Mouse (Mus musculus): ENCODE data around the gene Gapvd1.
"Not testable (repeated sequence)": the region's sequence is repeated elsewhere in the genome, so short reads cannot be mapped to it uniquely, and the experiment has no call there.

Gene Gapvd1

GRCm38 (mm10) chr2:34754551-34755358, at the start of gene Gapvd1:
Gene Gapvd1, minus strand, starts transcription at chr2:34755232.
- peak; percentile 52 for DNase-seq (ENCODE audit: low spot score)

- DNase-seq (ENCODE audit: low spot score) = no peak
Observed at GRCm38 (mm10) chr2:34804815-34805214, 49.8 kb upstream of the Gapvd1 start.

- no peak for DNase-seq (ENCODE audit: low spot score)
Observed at GRCm38 (mm10) chr2:34804172-34804571, 49.1 kb upstream of the Gapvd1 start.

GRCm38 (mm10) chr2:34803746-34804145, 48.7 kb upstream of the Gapvd1 start:
- no peak for DNase-seq (ENCODE audit: low spot score)

- peak; percentile 32 for DNase-seq (ENCODE audit: low spot score)
Observed at GRCm38 (mm10) chr2:34802565-34803245, 47.7 kb upstream of the Gapvd1 start.

GRCm38 (mm10) chr2:34801516-34802482, 46.8 kb upstream of the Gapvd1 start:
- DNase-seq (ENCODE audit: low spot score) = peak; percentile 98

GRCm38 (mm10) chr2:34800371-34800770, 45.3 kb upstream of the Gapvd1 start:
- DNase-seq (ENCODE audit: low spot score) = no peak

GRCm38 (mm10) chr2:34799357-34800256, 44.6 kb upstream of the Gapvd1 start, which contains the start of gene Rabepk:
Gene Rabepk, minus strand, starts transcription at chr2:34799912.
- DNase-seq (ENCODE audit: low spot score) = peak; percentile 83

- DNase-seq (ENCODE audit: low spot score) = no peak
Observed at GRCm38 (mm10) chr2:34795426-34795825, 40.4 kb upstream of the Gapvd1 start.

- no peak for DNase-seq (ENCODE audit: low spot score)
Observed at GRCm38 (mm10) chr2:34794511-34794910, 39.5 kb upstream of the Gapvd1 start.

- DNase-seq (ENCODE audit: low spot score) = not testable (repeated sequence)
Observed at GRCm38 (mm10) chr2:34792543-34792942, 37.5 kb upstream of the Gapvd1 start.

- DNase-seq (ENCODE audit: low spot score) = no peak
Observed at GRCm38 (mm10) chr2:34790282-34790681, 35.2 kb upstream of the Gapvd1 start.

- peak; percentile 61 for DNase-seq (ENCODE audit: low spot score)
Observed at GRCm38 (mm10) chr2:34784085-34784484, 29.1 kb upstream of the Gapvd1 start.

- no peak for DNase-seq (ENCODE audit: low spot score)
Observed at GRCm38 (mm10) chr2:34783064-34784020, 28.3 kb upstream of the Gapvd1 start.

GRCm38 (mm10) chr2:34777237-34777868, 22.3 kb upstream of the Gapvd1 start:
- DNase-seq (ENCODE audit: low spot score) = no peak

- DNase-seq (ENCODE audit: low spot score) = no peak
Observed at GRCm38 (mm10) chr2:34774493-34774892, 19.5 kb upstream of the Gapvd1 start.

GRCm38 (mm10) chr2:34773673-34774072, 18.6 kb upstream of the Gapvd1 start:
- DNase-seq (ENCODE audit: low spot score) = no peak

- peak; percentile 65 for DNase-seq (ENCODE audit: low spot score)
Observed at GRCm38 (mm10) chr2:34772252-34773235, 17.5 kb upstream of the Gapvd1 start.
